Mouse (Mus musculus) olfactory bulb, adult 2 months (tissue): ENCODE measurements around the gene Pigk.

Experiments used
- CTCF ChIP-seq: fragments of 200-500 bp; IDR thresholded peaks from 2 replicates; pipeline ENCODE4 v1.5.1; 2012; ENCODE audit warnings: low read depth, mild to moderate bottlenecking, low read length, moderate library complexity; ENCODE audit not compliant: insufficient read depth
- POLR2A ChIP-seq: fragments of 200-500 bp; IDR thresholded peaks from 2 replicates; pipeline ENCODE4 v1.6.1; 2012; ENCODE audit warnings: mild to moderate bottlenecking, low read depth, low read length, moderate library complexity; ENCODE audit not compliant: insufficient read depth

DNA sequence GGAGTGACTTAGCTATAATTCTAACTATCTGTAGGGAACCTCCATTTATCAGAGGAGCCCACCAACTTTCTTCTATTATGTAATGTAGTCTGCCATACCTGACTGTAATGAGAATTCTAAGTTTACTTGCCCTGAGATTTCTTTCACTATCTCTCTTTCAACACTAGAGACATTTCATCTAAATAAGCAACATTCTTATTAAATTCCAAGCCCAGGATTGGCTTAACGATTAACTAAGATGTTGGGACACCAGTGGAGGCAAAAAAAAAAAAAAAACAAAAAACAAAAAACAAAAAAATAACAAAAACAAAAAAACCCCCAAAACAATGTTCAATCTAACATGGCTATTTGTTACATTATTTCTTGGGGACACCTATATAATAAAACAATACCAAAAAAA lies 39.0 kb downstream of the Pigk start:
- TF ChIP-seq CTCF = no peak
- TF ChIP-seq POLR2A = no peak
